Mouse (Mus musculus): ENCODE data around the gene Zfp853.

The Zfp853 gene

GRCm38 (mm10) chr5:143253881-143254486 lies 39.4 kb downstream of the Zfp853 start:
- DNase-seq (ENCODE audit: low read depth, low spot score) = peak; percentile 79

- peak; percentile 81 for DNase-seq (ENCODE audit: low read depth, low spot score)
Measured at GRCm38 (mm10) chr5:143253186-143253880, 40.1 kb downstream of the Zfp853 start.

- no peak for DNase-seq (ENCODE audit: low read depth, low spot score)
Measured at GRCm38 (mm10) chr5:143252791-143253185, 40.6 kb downstream of the Zfp853 start.

- DNase-seq (ENCODE audit: low read depth, low spot score) = no peak
Measured at GRCm38 (mm10) chr5:143252039-143252438, 41.4 kb downstream of the Zfp853 start.

GRCm38 (mm10) chr5:143244926-143245325 lies 48.5 kb downstream of the Zfp853 start:
- DNase-seq (ENCODE audit: low read depth, low spot score) = no peak
